Mouse (Mus musculus): ENCODE measurements around the gene Klk1b27.
A peak's percentile ranks its signal among the peaks of the same experiment; 100 is the strongest.
"Not testable (repeated sequence)": the region's sequence is repeated elsewhere in the genome, so short reads cannot be mapped to it uniquely, and the experiment has no call there.

Gene Klk1b27

GRCm38 (mm10) chr7:44051990-44052389 lies at the start of gene Klk1b27:
TSS of gene Klk1b27 (plus strand) at chr7:44052290.
- DNase-seq, result not testable (repeated sequence)

GRCm38 (mm10) chr7:44004847-44005246 lies 47.2 kb upstream of the Klk1b27 start:
- DNase-seq, result no peak

- not testable (repeated sequence) for DNase-seq
Observed at GRCm38 (mm10) chr7:44011868-44012267, 40.2 kb upstream of the Klk1b27 start, which contains the start of gene Klk1b26. TSS of gene Klk1b26 (plus strand) at chr7:44012168.

DNA sequence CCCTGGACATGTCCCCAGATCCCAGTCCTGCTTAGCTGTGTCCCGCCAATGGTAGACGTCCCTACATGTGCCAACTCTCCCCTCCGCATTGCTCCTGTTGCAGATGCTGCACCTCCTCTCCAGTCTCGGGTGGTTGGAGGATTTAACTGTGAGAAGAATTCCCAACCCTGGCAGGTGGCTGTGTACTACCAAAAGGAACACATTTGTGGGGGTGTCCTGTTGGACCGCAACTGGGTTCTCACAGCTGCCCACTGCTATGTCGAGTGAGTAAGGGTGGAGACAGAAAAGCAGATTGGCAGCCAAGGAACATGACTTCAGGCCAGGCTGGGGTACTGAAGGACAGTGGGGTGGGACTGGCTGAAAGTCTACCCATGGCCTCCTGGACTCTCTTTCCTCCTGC lies 37.4 kb upstream of the Klk1b27 start:
- DNase-seq, result peak; percentile 43

- no peak for DNase-seq
Observed at GRCm38 (mm10) chr7:44015071-44015470, 37.0 kb upstream of the Klk1b27 start.

GRCm38 (mm10) chr7:44072117-44072516 lies 20.0 kb downstream of the Klk1b27 start:
- DNase-seq, result no peak

DNA sequence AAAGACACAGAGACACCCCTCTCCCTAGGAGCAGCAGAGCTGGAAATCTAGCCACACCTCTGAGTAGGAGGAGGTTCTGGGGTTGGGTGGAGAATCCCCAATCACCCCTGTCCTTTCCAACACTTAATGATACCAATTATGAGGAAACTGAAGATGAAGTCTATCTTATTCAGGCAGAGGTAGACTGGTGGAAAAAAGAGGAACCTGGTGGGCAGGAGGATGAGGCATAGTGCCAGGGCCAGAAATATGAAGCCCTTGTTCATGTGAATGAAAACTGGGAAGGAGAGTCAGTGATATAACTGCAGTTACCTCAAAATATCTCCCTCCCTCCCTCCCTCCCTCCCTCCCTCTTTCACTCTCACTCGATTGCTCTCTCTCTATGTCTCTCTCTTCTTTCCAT lies 25.6 kb downstream of the Klk1b27 start:
- no peak for DNase-seq

DNA sequence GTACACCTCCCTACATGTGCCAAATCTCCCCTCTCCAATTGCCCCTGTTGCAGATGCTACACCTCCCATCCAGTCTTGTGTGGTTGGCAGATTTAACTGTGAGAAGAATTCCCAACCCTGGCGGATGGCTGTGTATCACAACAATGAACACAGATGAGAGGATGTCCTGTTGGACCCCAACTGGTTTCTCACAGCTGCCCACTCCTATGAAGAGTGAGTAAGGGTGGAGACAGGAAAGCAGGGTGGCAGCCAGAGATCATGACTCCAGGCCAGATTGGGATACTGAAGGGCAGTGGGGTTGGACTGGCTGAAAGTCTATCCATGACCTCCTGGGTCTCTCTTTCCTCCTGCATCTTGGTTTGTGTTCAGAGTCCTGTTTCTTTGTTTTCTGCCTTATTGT lies 44.0 kb downstream of the Klk1b27 start:
- DNase-seq, result no peak

DNA sequence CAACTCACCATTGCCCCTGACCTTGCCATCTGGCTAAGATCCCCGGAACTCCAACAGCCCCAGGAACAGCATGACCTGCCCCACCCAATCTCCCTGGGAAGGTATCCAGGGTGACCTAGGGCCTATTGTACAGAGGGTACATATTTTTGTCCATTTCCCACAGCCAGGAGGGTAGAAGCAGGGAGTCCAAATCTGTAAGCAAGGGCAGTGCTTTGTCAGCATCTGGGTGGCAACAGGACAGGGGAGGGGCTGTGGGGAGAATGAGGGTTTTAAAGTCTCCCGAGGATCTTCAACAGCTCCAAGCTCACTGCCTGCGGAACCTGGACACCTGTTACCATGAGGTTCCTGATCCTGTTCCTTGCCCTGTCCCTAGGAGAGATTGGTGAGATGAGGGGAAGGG lies 49.9 kb downstream of the Klk1b27 start, which contains the start of gene Klk1b21:
Gene Klk1b21, plus strand, starts transcription at position 301 of the 400 bp plus-strand sequence.
- DNase-seq, result not testable (repeated sequence)

Measured in right cerebral cortex, postnatal 25 days (tissue).